Mouse (Mus musculus): Measurements from ENCODE around the gene Hip1r. TPM values are rescaled to one million over a fixed set of nuclear protein-coding genes. Genes with fewer than 3 reads are reported as not detected.

The Hip1r gene
- polyA plus RNA-seq (2015; fragmentation: Nextera tagmentation; extraction: Ambion mirVana) = 19.0 and 20.1 TPM in 2 replicates

DNA sequence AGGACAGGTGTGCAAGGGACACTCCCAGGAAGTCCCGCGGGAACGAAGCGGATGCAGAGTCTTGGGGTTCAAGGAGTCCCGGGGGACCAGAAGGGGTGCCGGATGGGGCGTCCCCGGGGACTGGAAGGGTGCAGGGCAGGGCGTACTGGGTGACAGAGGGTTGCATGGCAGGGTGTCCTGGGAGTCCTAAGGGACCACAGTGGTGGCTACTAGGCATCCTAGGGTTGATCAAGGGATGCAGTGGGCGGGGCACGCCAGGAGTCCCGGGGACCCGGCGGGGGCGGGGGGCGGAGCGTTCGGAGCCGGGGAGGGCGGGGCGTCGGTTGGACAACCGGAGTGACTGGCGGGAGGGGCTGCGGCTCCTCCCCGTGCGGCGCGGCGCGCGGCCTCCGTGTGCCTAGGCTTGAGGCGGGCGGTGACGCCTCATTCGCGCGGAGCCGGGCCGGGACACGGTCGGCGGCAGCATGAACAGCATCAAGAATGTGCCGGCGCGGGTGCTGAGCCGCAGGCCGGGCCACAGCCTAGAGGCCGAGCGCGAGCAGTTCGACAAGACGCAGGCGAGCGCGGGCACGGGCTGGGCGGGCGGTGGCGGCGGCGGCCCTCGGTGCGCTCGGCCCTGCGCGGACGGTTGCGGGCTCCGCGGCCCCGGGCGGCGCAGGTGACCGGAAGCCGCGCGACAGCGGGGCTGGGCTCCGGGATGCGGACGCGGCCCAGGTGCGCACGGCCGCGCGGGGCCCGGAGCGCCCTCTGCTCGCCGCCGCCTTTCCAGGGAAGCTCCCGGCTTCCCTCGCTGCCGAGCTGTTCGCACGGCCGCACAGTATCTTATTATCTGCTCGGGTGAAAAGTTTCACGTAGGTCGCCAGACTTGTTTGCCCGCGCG, at the start of gene Hip1r:
TSS of gene Hip1r (plus strand) at position 330 of the 880 bp plus-strand sequence.
- ATAC-seq = peak; percentile 85
- Histone ChIP-seq H3K4me3 (replicated peaks) (peak within 1 kb of the TSS; percentile 71), H3K9me3 (no peaks in the 10 kb centered on the region)

DNA sequence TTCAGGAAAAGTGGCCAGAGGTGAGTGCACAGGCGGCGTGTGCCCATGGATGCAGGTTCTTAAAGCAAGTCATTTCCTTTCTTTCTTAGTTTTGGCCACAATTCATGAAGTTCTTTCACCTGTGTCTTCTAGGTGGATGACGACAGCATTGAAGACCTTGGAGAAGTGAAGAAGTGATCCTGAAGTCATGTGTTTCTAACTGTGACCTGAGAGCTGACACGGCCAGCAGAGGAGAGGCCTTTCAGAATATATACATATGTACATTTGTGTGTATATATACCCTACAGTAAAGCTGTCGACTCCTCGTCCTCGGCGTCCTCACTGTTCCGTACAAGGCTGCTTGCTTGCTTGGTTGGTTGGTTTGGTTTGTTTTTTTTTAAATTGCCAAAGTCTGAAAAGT, 46.3 kb upstream of the Hip1r start, which contains the start of gene Gm43518:
TSS of gene Gm43518 (plus strand) at position 301 of the 400 bp plus-strand sequence.
- H3K36me3 ChIP-seq = peaks cover 66% of the 10 kb centered on the region
- no peaks in the 10 kb centered on the region for H3K27me3 ChIP-seq
- no peak within 1 kb of the TSS for H3K4me2 ChIP-seq (replicated peaks)
- peaks cover 6% of the 10 kb centered on the region for H3K4me1 ChIP-seq (replicated peaks)
- H3K9ac ChIP-seq (replicated peaks) = no peak within 1 kb of the TSS
- no peak for ATAC-seq
- no peak within 1 kb of the TSS for H3K4me3 ChIP-seq (replicated peaks)
- no peaks in the 10 kb centered on the region for H3K9me3 ChIP-seq
- H3K27ac ChIP-seq = no peak within 1 kb of the TSS
- WGBS = 96% methylated on average over 9 of the region's 9 CpGs

More for the DNA sequence above, at the start of gene Hip1r:
- peaks cover 21% of the 10 kb centered on the region for H3K27me3 ChIP-seq
- H3K4me1 ChIP-seq (replicated peaks) = peaks cover 27% of the 10 kb centered on the region
- H3K9ac ChIP-seq (replicated peaks) = peak within 1 kb of the TSS; percentile 82
- WGBS = under 1% methylated on average over 83 of the region's 106 CpGs
- peak within 1 kb of the TSS; percentile 52; the same call in 1 of the 2 replicates for H3K27ac ChIP-seq
- H3K36me3 ChIP-seq = no peaks in the 10 kb centered on the region
- H3K4me2 ChIP-seq (replicated peaks) = peak within 1 kb of the TSS; percentile 68

DNA sequence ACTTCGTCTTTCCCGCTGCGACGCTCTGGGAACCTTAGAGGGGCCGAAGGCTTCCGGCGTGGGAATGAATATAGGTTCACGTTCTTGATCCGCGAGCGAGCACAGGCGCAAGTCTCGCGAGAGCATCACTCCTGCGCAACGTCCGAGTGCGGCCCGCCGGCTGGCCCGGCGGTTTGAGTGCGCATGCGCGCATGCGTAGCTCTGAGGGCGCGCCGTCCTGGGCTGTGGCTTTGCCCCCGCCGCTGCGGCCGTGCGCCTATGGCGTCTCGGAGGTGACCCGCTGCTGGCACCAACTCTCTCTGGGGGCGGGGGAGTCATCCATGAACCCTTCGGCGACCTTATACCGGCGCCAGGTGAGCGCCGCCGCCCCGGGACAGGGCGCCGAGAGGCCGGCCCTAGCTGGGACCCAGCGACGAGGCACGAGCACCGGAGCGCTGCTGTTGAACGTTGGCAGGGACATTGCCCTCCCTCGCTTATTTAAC, 42.9 kb upstream of the Hip1r start, which contains the start of gene Ccdc62:
TSS of gene Ccdc62 (plus strand) at position 172 of the 482 bp plus-strand sequence.
- no peaks in the 10 kb centered on the region for H3K27me3 ChIP-seq
- WGBS = under 1% methylated on average over 56 of the region's 56 CpGs
- H3K9me3 ChIP-seq = no peaks in the 10 kb centered on the region
- peak within 1 kb of the TSS; percentile 89 for H3K9ac ChIP-seq (replicated peaks)
- H3K4me1 ChIP-seq (replicated peaks) = peaks cover 6% of the 10 kb centered on the region
- peak within 1 kb of the TSS; percentile 72 for H3K4me2 ChIP-seq (replicated peaks)
- peak within 1 kb of the TSS; percentile 89 for H3K27ac ChIP-seq
- H3K4me3 ChIP-seq (replicated peaks) = peak within 1 kb of the TSS; percentile 70
- peaks cover 31% of the 10 kb centered on the region for H3K36me3 ChIP-seq
- peak; percentile 97 for ATAC-seq

DNA sequence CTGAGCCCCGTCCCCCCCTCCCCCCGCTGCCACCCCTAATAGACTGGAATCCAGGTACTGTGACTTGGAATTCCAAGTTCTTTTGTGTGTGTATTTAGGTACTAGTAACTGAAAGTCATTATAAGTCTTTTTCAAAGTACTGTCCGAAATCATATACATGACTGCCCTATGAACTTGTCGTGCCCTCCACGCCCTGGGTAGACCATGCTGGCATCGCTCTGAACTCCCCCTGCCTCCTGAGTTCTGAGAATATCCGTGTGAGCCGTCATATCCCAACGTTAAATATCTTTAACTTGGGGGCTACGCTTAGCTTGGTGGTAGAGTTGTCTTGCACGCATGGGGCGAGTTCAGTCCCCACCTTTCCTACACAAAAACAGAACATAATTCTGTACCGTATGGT, 42.3 kb upstream of the Hip1r start:
- H3K4me3 ChIP-seq (replicated peaks) = peak overlapping the region; percentile 70
- peak overlapping the region; percentile 89; the same call in 1 of the 2 replicates for H3K27ac ChIP-seq
- no peaks in the 10 kb centered on the region for H3K9me3 ChIP-seq
- peak; percentile 10; the same call in 1 of the 2 replicates for ATAC-seq
- 51% methylated on average over 13 of the region's 13 CpGs for WGBS
- H3K9ac ChIP-seq (replicated peaks) = peak overlapping the region; percentile 89
- H3K27me3 ChIP-seq = no peaks in the 10 kb centered on the region
- H3K4me1 ChIP-seq (replicated peaks) = peaks cover 6% of the 10 kb centered on the region
- H3K36me3 ChIP-seq = peaks cover 25% of the 10 kb centered on the region
- H3K4me2 ChIP-seq (replicated peaks) = peak overlapping the region; percentile 72

DNA sequence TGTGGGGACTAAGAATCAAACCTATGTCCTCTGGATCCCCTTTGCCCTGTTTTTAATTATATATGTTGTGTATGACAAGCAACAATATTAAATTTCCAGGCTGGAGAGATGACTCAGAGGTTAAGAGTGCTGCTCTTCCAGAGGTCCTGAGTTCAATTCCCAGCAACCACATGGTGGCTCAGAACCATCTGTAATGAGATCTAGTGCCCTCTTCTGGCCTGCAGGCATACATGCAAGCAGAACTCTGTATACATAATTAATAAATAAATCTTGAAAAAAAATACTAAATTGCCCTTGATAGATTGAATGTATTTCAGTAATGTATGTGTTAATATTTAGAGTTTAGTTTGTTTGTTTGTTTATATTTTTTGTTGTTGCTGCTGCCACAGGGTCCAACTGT, 40.5 kb upstream of the Hip1r start:
- Histone ChIP-seq H3K4me2 (replicated peaks) (no peak overlapping the region), H3K9me3 (no peaks in the 10 kb centered on the region), H3K27ac (no peak overlapping the region), H3K27me3 (no peaks in the 10 kb centered on the region), H3K4me3 (replicated peaks) (no peak overlapping the region), H3K9ac (replicated peaks) (no peak overlapping the region), H3K36me3 (peaks cover 9% of the 10 kb centered on the region), H3K4me1 (replicated peaks) (peaks cover 6% of the 10 kb centered on the region)
- ATAC-seq = no peak

- no peak overlapping the region for H3K4me3 ChIP-seq (replicated peaks)
- no peaks in the 10 kb centered on the region for H3K9me3 ChIP-seq
- H3K9ac ChIP-seq (replicated peaks) = no peak overlapping the region
- H3K27ac ChIP-seq = no peak overlapping the region
- H3K27me3 ChIP-seq = no peaks in the 10 kb centered on the region
- peaks cover 3% of the 10 kb centered on the region for H3K36me3 ChIP-seq
- no peak for ATAC-seq
- H3K4me2 ChIP-seq (replicated peaks) = no peak overlapping the region
- H3K4me1 ChIP-seq (replicated peaks) = peaks cover 6% of the 10 kb centered on the region
- 92% methylated on average over 12 of the region's 12 CpGs for WGBS
These were observed 39.9 kb upstream of the Hip1r start for GRCm38 (mm10) chr5:123933556-123933955.

- ATAC-seq = no peak
- 36% methylated on average over 18 of the region's 18 CpGs for WGBS
These were observed 39.4 kb upstream of the Hip1r start for GRCm38 (mm10) chr5:123933957-123934591.

GRCm38 (mm10) chr5:123935931-123936330, 37.5 kb upstream of the Hip1r start:
- no peaks in the 10 kb centered on the region for H3K9me3 ChIP-seq
- ATAC-seq = no peak
- H3K27me3 ChIP-seq = no peaks in the 10 kb centered on the region
- H3K36me3 ChIP-seq = no peaks in the 10 kb centered on the region
- H3K9ac ChIP-seq (replicated peaks) = no peak overlapping the region
- WGBS = 91% methylated on average over 5 of the region's 5 CpGs
- peaks cover 6% of the 10 kb centered on the region for H3K4me1 ChIP-seq (replicated peaks)
- no peak overlapping the region for H3K27ac ChIP-seq
- H3K4me2 ChIP-seq (replicated peaks) = no peak overlapping the region
- H3K4me3 ChIP-seq (replicated peaks) = no peak overlapping the region

More at GRCm38 (mm10) chr5:123933957-123934591, 39.4 kb upstream of the Hip1r start:
- H3K4me2 ChIP-seq (replicated peaks) = no peak overlapping the region
- H3K27me3 ChIP-seq = no peaks in the 10 kb centered on the region
- H3K4me1 ChIP-seq (replicated peaks) = peaks cover 6% of the 10 kb centered on the region
- H3K9ac ChIP-seq (replicated peaks) = no peak overlapping the region
- no peaks in the 10 kb centered on the region for H3K36me3 ChIP-seq
- no peak overlapping the region for H3K27ac ChIP-seq
- H3K4me3 ChIP-seq (replicated peaks) = no peak overlapping the region
- no peaks in the 10 kb centered on the region for H3K9me3 ChIP-seq

DNA sequence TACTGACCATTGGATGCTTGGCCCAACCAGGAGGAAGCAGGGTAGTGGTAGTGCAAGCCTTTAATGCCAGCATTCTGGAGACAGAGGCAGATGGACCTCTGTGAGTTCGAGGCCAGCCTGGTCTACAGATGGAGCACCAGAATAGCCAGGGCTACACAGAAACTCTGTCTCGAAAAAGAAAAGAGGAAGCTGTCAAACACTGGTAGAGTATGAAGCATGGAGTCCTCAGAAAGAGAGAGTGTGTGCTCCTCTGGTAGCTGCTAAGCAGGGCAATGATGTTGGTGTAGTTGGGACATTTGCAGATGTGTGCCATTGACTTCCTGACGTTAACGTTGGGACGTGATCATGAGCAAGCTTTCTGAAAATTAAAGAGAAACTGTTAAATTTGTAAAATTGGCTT, 34.9 kb upstream of the Hip1r start:
- WGBS = 94% methylated on average over 5 of the region's 5 CpGs
- Histone ChIP-seq H3K36me3 (no peaks in the 10 kb centered on the region), H3K4me3 (replicated peaks) (no peak overlapping the region), H3K9ac (replicated peaks) (no peak overlapping the region), H3K9me3 (no peaks in the 10 kb centered on the region), H3K4me2 (replicated peaks) (no peak overlapping the region), H3K4me1 (replicated peaks) (no peaks in the 10 kb centered on the region), H3K27me3 (no peaks in the 10 kb centered on the region), H3K27ac (no peak overlapping the region)
- no peak for ATAC-seq

GRCm38 (mm10) chr5:123946546-123946945, 26.9 kb upstream of the Hip1r start:
- Histone ChIP-seq H3K27me3 (no peaks in the 10 kb centered on the region), H3K9ac (replicated peaks) (no peak overlapping the region), H3K36me3 (no peaks in the 10 kb centered on the region), H3K4me2 (replicated peaks) (no peak overlapping the region), H3K9me3 (no peaks in the 10 kb centered on the region), H3K4me3 (replicated peaks) (no peak overlapping the region), H3K27ac (no peak overlapping the region), H3K4me1 (replicated peaks) (no peaks in the 10 kb centered on the region)
- ATAC-seq = no peak
- WGBS = 73% methylated on average over 4 of the region's 4 CpGs

DNA sequence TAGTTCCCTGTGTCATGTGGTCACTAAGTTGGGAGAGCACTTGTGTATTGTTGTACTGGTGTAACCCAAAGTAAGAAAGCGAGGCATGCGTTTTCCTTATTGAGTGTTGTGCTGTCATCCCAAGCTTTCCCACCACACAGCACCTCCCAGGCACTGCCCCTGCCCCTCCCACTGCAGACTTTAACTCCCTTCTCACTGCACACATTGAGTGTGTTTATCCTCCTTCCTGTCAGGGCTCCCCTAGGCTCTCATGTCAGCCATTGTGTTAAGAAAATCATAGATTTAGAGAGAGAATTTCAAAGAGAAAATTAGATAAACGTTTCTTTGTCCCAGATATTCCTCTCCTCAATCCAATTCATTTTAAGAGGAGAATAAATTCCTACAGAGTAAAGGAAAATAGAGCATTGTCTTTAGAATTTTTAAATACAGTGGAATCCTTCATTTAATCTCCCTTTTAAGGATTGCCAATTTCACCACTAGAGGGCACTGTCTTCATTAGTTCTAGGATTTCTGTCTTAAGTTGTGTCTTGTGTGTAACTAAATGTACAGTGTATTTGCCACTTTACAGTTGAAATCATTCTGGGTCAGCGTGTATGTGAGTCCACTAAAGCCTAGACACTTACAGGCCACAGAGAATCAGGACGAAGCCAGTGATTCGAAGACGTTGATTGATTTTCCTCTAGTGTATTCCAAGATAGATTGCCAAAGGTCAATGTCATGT, 26.2 kb upstream of the Hip1r start:
- no peak overlapping the region for H3K4me2 ChIP-seq (replicated peaks)
- H3K4me1 ChIP-seq (replicated peaks) = no peaks in the 10 kb centered on the region
- no peaks in the 10 kb centered on the region for H3K36me3 ChIP-seq
- H3K27me3 ChIP-seq = no peaks in the 10 kb centered on the region
- no peak overlapping the region for H3K4me3 ChIP-seq (replicated peaks)
- H3K27ac ChIP-seq = no peak overlapping the region
- ATAC-seq = no peak
- WGBS = 59% methylated on average over 7 of the region's 7 CpGs
- no peaks in the 10 kb centered on the region for H3K9me3 ChIP-seq
- H3K9ac ChIP-seq (replicated peaks) = no peak overlapping the region
